ENCODE assay signal across 8 mouse cellular contexts in genomic region chr9:45740584-45740980, GRCm38 (mm10).
DNase-seq lines count a peak whose midpoint lies in the region; ATAC-seq and TF ChIP-seq lines count a peak whose summit lies in the region.

No protein-coding gene starts in this region.

- H3K9me3 ChIP-seq in heart, embryonic 14.5 days (ENCODE audit: control insufficient read depth, low read length): no peaks in the 10 kb centered on the region
- no peaks in the 10 kb centered on the region for H3K9me3 ChIP-seq in lung, postnatal 0 days (ENCODE audit: low read length)
- H3K9me3 ChIP-seq in forebrain, embryonic 16.5 days (ENCODE audit: control insufficient read depth, low read length): no peaks in the 10 kb centered on the region
- no peaks in the 10 kb centered on the region for H3K9me3 ChIP-seq in stomach, postnatal 0 days (ENCODE audit: control insufficient read depth, low read length)

- peak; percentile 59 for TF ChIP-seq CTCF in lung, postnatal 0 days (IDR thresholded peaks at IDR 0.05)
- TF ChIP-seq CTCF in stomach, postnatal 0 days (IDR thresholded peaks at IDR 0.05; ENCODE audit: low read depth): peak; percentile 69

- H3K36me3 ChIP-seq in heart, embryonic 14.5 days (ENCODE audit: control insufficient read depth, insufficient read depth, low read length): no peaks in the 10 kb centered on the region
- H3K36me3 ChIP-seq in lung, postnatal 0 days (ENCODE audit: insufficient read depth, low read length): no peaks in the 10 kb centered on the region
- peaks cover 10% of the 10 kb centered on the region for H3K36me3 ChIP-seq in forebrain, embryonic 16.5 days (ENCODE audit: control insufficient read depth, insufficient read depth)
- no peaks in the 10 kb centered on the region for H3K36me3 ChIP-seq in stomach, postnatal 0 days (ENCODE audit: control insufficient read depth, insufficient read depth, low read length)

- no peak for TF ChIP-seq EP300 in lung, postnatal 0 days (IDR thresholded peaks at IDR 0.05)
- no peak for TF ChIP-seq EP300 in stomach, postnatal 0 days (optimal IDR thresholded peaks at IDR 0.05)

- H3K4me1 ChIP-seq in heart, embryonic 14.5 days (ENCODE audit: control insufficient read depth in 2 of 2, insufficient read depth in 2 of 2, low read length in 2 of 2): no peaks in the 10 kb centered on the region; a peak in 1 of 4 replicates
- no peaks in the 10 kb centered on the region for H3K4me1 ChIP-seq in lung, postnatal 0 days (ENCODE audit: insufficient read depth, low read depth, low read length)
- peaks cover 22% of the 10 kb centered on the region for H3K4me1 ChIP-seq in forebrain, embryonic 16.5 days (replicated peaks; ENCODE audit: control insufficient read depth, insufficient read depth, low read length)
- no peaks in the 10 kb centered on the region for H3K4me1 ChIP-seq in stomach, postnatal 0 days (replicated peaks; ENCODE audit: control insufficient read depth, insufficient read depth)

- H3K4me2 ChIP-seq in heart, embryonic 14.5 days (ENCODE audit: low read length): 0 out of 2 replicates have a peak overlapping the region, but pooled peaks have one; percentile 23
- H3K4me2 ChIP-seq in lung, postnatal 0 days (replicated peaks; ENCODE audit: low read depth, low read length): no peak overlapping the region
- no peak overlapping the region for H3K4me2 ChIP-seq in forebrain, embryonic 16.5 days (ENCODE audit: low read length)
- no peak overlapping the region for H3K4me2 ChIP-seq in stomach, postnatal 0 days (replicated peaks; ENCODE audit: low read depth)

- no peak overlapping the region for H3K4me3 ChIP-seq in heart, embryonic 14.5 days (ENCODE audit: control insufficient read depth in 1 of 2, insufficient read depth in 1 of 2, low read depth in 1 of 2, low read length in 2 of 2)
- no peak overlapping the region for H3K4me3 ChIP-seq in lung, postnatal 0 days (ENCODE audit: low read depth, low read length)
- H3K4me3 ChIP-seq in forebrain, embryonic 16.5 days (replicated peaks; ENCODE audit: low read length): no peak overlapping the region
- H3K4me3 ChIP-seq in stomach, postnatal 0 days (ENCODE audit: low read depth, low read length): no peak overlapping the region

- H3K27ac ChIP-seq in heart, embryonic 14.5 days (replicated peaks in 1 of 2; ENCODE audit: control insufficient read depth in 1 of 2, insufficient read depth in 1 of 2, low read depth in 2 of 2, low read length in 2 of 2): no peak overlapping the region
- H3K27ac ChIP-seq in lung, postnatal 0 days (ENCODE audit: low read length): no peak overlapping the region
- peak overlapping the region; percentile 71 for H3K27ac ChIP-seq in forebrain, embryonic 16.5 days (ENCODE audit: low read length)
- no peak overlapping the region for H3K27ac ChIP-seq in stomach, postnatal 0 days (replicated peaks)

- peaks cover 6% of the 10 kb centered on the region for H3K27me3 ChIP-seq in heart, embryonic 14.5 days (ENCODE audit: control insufficient read depth, insufficient read depth, low read length)
- H3K27me3 ChIP-seq in lung, postnatal 0 days (replicated peaks; ENCODE audit: insufficient read depth, low read length): no peaks in the 10 kb centered on the region
- H3K27me3 ChIP-seq in forebrain, embryonic 16.5 days (replicated peaks; ENCODE audit: control insufficient read depth, insufficient read depth, low read length): no peaks in the 10 kb centered on the region
- no peaks in the 10 kb centered on the region for H3K27me3 ChIP-seq in stomach, postnatal 0 days (ENCODE audit: control insufficient read depth, insufficient read depth, low read length)

- WGBS in heart, embryonic 14.5 days: 50% methylated on average over 2 of the region's 2 CpGs
- 58% methylated on average over 2 of the region's 2 CpGs for WGBS in lung, postnatal 0 days
- WGBS in forebrain, embryonic 16.5 days: 57% methylated on average over 2 of the region's 2 CpGs
- WGBS in stomach, postnatal 0 days: 76% methylated on average over 2 of the region's 2 CpGs

- DNase-seq in heart, adult 11 months: no peak
- peak; percentile 28 for DNase-seq in lung, postnatal 0 days (ENCODE audit: low spot score)
- no peak for DNase-seq in lung, postnatal 14 days
- DNase-seq in stomach, postnatal 0 days (ENCODE audit: low spot score): no peak
- DNase-seq in gastrocnemius, adult 18-20 months (ENCODE audit: low spot score): no peak
- DNase-seq in thymus, adult 18-20 months: no peak

- no peak overlapping the region for H3K9ac ChIP-seq in heart, embryonic 14.5 days (ENCODE audit: low read length)
- H3K9ac ChIP-seq in lung, postnatal 0 days (replicated peaks; ENCODE audit: low read depth): no peak overlapping the region
- H3K9ac ChIP-seq in forebrain, embryonic 16.5 days (replicated peaks; ENCODE audit: low read depth, low read length): no peak overlapping the region
- no peak overlapping the region for H3K9ac ChIP-seq in stomach, postnatal 0 days (ENCODE audit: low read length)

- ATAC-seq in heart, embryonic 14.5 days (ENCODE audit: insufficient number of reproducible peaks, insufficient read depth, low FRiP score, low read depth): no peak; the same call in 1 of the 2 replicates
- no peak for ATAC-seq in lung, postnatal 0 days
- ATAC-seq in forebrain, embryonic 16.5 days: peak; percentile 32
- no peak for ATAC-seq in stomach, postnatal 0 days (ENCODE audit: low FRiP score, low TSS enrichment)
